Mouse (Mus musculus) retina, embryonic 14.5 days (tissue): ENCODE data around the gene Drd3.

ENCODE experiments used
- DNase-seq: peaks from one replicate; pipeline ENCODE4 v3.0.0-alpha.2; 2015; ENCODE audit warnings: low spot score

Gene Drd3

DNA sequence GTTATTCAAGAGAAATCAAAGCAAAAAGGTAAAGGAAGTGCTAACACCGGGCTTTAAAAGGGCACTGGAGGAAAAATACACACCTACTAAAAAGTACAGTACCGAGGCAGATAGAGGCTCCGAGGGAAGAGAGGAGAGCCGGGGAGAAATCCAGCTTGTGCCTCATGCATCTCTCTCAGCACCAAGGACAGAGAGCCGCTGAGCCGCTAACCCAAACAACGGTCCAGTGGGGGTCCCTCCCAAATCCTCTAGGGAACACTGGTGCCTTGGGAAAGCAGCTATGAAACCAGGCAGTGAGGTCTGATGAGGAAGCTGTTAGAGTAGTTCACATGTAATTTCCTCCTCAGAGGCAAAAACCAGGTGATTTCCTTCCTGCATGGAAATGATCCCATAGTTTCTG is at the start of gene Drd3:
Gene Drd3, plus strand, starts transcription at position 276 of the 400 bp plus-strand sequence.
- peak; percentile 46 for DNase-seq

DNA sequence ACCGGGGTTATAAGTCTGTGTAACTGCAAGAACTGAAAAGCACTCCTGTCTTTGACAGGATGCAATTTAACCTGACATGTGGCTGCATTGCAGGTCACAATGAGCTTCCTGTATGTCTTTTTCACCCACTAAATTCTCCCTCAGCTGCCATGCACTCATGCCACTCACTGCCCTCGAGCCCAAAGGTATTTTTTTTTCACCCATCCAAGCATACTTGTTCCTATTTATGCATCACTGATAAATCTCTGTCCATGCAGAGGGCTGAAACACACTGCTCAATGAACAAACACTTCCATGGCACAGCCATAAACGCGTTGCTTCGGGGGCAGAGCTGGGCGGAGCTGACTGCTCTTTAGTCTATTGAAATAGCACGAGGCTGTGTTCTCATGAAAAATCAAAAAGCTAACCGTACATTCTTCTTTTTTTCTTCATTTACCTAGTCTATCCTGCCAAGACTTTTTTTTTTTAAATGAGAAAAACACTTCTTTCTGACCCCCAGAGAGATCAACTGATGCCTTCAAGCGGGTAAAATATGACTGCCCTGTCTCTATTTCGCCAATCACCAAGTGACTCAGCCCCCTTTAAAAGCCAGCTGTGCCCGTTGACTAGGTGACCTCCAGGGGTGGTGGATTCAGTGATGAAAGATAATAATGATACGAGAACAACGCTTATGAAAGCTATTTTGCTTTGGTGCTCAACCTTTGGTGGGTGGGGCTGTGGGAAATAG is 45.3 kb upstream of the Drd3 start:
- no peak for DNase-seq

DNA sequence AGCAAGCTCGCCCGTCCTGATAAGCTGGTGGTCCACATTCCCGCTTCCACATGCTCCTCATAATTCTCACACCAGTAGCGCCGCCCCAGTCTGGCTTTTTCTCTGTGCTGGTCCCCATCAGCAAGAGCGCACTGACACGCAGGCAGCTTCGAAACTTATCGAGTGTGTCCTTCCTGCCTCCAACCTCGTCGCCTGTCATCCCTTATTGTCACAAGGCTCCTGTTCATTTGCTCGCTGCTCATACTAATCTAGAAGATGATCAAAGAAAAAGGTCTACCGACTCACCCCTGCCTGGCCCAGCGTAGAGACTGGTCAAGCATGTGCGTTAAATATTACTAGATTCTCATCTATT is 44.8 kb upstream of the Drd3 start:
- DNase-seq: peak; percentile 50

DNA sequence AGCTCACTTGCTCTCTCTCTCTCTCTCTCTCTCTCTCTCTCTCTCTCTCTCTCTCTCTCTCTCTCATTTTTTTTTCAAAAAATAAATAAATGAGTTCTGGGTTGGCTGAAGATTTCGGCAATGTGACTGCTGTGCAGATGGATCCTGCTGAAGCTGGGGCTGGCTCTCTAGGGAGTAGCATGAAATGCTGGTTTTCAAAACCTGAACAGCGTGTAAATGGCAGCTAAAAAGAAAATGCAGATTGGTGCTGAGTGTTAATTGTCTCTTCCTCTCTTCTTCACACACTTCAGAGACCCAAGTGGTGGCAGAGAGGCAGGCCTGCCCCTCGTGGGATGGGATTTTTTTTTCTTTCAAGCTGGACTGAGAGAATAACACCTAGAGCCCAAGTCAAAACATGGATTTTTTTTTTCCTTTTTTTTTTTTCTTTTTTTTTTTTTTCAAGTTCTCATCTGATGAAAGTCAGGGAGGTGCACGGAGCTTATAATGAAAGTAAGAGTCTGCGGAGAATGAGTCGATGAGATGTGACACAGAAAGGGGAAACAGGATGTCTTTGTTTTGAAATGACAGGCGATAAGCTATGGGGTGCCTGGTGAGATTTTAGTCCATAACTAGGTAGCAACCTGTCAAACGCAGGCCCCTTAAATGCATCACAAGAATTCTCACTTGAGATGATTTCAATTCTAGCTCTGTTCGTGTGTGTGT is 44.2 kb upstream of the Drd3 start:
- DNase-seq: peak; percentile 32

DNA sequence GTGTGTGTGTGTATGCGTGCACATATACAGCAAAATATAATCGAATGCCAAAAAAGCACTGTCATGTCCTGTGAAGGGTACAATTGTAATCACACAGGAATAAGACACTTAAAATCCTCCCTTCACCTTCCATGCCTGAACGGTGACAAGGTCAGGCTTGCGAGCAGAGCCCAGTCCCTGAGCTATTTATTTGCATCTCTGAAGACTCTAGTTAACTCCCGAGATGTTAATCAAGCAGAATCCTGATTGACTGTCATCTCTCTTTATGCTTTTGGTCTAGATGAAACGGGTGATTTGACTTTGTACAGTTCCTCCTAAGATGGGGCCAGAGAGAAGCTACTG is 43.7 kb upstream of the Drd3 start:
- no peak for DNase-seq

DNA sequence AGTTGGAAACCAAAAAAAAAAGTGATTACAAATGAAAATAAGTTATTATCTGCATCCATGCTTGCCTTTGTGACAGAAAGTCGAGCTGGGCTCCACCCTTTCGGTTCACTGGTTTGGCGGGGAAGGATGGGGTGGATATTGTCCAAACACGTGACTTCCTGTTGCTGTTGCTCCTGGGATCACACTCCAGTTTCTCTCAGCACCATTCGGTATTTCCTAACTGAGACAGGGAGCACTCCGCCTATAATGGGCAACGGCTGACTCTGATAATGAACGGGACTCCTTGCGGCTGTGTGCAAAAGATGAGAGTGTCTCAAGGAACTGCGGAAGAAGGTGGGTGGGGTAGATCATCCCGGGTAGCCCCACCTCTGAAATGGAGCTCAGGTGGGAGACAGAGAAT is 43.2 kb upstream of the Drd3 start:
- DNase-seq: no peak

DNA sequence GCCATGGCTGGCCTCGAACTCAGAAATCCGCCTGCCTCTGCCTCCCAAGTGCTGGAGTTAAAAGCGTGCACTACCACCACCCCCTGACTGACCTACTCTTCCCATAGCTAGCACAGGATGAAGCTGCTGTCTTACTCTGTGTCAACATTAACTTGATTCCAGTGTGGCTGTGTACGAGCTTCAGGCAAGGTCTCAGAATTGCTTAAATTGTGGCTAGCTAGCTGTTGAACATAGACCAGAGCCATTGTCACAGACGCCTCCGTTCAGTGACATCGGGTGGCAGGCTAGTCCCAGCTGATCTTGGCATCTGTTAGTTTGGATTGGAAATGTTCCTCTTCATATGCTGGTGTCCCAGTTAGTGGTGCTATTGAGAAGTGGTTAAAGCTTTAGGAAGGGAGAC is 42.5 kb upstream of the Drd3 start:
- DNase-seq: no peak

DNA sequence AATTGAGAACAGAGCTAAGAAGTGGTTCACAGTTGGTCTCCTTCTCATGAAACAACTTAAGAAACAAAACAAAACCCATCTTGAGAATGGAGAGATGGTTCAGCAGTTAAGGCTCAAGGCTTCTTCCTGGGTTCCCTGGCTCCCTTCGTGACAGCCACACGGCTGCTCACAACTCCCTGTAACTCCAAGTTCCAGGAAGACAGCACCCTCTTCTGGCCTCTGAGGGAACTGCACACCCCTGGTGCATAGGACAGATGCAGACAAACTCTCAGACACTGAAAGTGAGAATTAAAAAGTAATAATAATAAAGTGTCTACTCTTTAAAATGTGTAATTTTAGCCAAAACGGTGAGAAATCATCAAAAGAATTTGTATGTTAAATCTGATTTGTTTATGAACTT is 29.4 kb upstream of the Drd3 start:
- no peak for DNase-seq

DNA sequence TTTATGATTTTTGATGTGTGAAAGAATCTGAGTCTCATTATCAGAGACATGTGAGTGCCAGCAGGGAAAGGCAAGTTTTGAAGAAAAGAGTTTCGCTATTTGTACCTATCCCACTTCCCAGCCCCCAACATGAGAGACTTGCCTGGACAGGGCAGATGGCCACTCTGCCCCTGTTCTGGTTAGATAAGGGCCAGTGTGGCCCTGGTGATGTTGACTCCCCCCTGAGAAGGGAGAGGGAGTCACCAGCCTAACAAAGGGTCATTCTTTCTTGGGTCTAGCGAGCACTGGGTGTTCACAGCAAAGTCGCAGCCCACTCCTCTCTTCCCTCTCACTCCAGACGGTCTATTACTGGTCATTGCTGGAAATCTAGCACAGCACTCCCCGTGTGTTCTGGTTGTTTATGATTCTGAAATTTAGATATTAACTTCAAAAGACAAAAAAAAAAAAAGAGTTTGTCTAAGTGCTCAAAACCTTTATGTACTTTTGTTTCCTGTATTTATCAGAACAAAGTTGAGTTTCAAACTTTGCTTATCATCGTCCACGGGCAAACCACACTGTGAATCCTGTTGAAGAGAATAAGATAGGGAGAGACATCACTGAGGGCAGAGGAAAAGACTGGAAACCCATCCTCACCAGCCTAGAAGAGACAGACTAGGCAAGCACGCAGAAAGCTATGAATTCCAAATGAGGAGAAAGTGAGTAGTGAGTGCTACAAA is 24.2 kb upstream of the Drd3 start:
- DNase-seq: no peak

DNA sequence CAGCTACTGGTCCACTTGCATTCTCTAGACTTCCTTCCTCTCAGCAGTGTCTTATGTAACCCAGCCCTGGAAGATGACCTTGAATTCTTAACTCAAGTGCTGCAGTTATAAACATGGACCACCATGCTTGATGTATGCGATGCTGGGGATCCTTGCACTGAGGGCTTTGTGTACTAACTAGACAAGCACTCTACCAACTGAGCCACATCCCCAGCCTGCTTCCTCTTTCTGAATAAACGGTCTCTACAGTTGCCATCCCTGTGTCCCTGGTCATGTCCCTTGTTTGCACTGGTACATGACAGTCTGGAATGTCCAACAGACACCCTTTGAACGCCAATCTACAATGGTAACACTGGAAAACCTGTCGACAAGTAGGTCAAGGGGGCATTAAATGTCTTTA is 23.5 kb upstream of the Drd3 start:
- DNase-seq: no peak

DNA sequence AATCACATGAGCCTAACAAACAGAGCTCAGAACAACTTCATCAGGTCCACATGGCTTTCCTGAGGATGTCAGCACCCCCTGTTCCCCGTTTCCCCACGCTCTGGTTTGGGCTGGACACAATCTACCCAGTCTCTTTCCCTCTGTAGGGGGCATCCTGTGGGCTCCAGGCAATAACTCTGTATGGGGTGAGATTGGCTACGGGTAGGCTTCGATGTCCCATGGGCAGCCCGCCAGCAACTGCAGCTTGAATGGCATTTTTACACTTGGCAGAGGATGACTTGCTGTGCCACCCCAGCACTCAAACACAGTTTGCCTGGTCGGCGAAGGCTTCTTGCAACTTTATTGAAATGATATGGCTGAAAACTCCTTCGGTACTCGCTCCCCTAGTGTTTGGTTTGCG is 21.3 kb upstream of the Drd3 start:
- DNase-seq: no peak

DNA sequence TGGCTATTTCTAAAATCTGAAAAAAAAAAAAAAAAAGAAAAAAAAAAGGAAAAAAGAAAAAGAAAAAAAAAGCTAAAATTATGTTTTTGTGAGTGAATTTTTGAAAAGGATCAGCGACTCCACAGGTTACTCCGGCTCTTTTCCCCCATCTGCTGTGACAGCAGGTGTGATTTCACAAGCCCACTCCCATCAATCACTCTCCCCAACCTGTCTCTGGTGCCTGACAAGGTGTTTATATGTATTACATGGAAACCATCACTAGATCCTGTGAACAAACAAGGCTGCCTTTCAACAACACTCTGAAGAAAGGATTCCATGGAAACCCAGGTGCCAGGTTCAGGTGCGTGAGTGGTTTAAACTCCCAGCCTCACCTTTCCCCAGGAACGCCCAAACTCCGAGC is 20.9 kb upstream of the Drd3 start:
- no peak for DNase-seq

DNA sequence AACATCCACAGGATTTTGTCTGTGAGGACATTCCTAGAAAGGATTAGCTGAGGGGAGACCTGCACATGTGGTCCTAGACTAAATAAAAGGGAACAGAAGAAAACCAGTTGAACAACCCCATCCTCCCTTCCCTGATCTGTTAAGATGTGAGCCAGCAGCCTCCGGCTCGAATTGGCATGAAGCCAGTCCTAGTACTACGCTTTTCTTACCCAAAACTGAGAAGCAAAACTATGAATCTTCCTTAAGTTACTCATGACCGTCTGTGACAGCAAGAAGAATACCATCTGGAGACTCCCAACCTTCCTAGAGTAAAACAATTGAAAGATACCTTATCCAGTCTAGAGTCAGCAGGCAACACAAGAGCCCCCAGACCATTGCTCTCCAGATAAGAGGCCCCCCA is 15.9 kb upstream of the Drd3 start:
- no peak for DNase-seq

DNA sequence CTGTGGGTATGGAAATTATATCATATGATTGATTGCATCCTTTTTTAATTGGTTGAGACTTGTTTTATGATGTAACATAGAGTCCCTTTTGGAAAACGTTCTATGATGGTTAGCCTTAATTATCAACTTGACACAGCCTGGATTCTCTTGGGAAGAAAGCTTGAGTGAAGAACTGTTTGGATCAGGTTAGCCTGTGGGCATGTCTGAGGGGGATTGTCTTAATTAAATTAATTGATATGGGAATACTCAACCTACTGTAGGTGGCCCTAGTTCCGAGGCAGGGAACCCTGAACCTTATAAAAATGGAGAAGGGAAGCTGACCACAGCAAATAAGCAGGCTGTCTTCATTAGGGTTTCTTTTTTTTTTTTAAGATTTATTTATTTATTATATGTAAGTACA is 12.9 kb upstream of the Drd3 start:
- no peak for DNase-seq

DNA sequence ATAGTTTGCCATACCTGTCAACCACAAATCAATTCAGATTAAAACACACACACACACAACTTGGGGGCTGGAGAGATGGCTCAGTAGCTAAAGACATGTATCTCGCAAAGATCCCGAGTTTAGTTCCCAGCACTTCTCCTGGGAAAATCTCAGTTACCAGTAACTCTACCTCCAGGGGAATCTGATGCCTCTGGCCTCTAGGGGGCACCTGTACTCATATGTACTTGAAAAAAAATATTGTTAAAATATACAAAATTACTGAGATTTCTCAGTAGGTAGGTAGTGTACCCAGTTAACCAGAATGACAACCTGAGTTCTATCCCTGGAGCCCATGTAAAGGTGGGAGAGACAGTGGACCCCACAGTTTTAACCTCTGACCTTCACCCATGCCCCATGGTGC is 5.4 kb upstream of the Drd3 start:
- no peak for DNase-seq

DNA sequence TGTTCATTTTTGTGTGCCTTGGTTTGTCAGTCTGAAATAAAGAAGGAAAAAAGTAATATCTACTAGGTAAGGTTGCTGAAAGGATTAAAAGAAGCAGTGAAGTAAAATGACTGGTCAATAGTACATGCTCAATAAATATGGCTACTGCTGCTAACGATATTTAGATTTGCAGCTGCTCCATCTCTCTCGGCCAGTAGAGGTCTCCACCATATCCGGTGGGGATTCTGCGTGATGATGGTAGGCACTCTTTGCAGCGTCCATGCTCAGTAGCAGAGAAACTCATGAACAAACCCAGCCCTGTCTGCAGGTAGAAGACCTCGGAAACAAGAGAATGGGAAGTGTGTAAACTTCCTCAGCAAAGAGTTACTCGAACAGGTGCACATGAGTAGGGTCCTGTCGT is 926 bp upstream of the Drd3 start:
- DNase-seq: no peak

DNA sequence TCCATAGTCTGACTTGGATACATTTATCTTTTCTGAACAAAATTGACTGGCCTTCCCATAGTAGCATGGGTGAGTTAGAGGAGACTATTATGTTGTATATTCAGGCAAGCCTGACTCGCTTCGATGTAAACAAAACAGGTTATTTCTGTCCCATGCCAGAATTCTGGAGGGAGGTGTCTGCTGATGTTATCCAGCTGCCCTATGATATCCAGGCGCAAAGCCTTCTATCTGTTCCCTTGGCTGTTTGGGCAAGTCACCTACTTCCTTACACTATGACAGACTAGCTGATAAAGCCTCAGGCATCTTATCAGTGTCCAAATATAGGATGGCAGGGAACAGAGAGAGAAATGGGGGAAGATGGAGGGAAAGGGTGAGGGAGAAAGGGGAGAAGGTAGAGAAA is 18.5 kb downstream of the Drd3 start:
- DNase-seq: no peak

DNA sequence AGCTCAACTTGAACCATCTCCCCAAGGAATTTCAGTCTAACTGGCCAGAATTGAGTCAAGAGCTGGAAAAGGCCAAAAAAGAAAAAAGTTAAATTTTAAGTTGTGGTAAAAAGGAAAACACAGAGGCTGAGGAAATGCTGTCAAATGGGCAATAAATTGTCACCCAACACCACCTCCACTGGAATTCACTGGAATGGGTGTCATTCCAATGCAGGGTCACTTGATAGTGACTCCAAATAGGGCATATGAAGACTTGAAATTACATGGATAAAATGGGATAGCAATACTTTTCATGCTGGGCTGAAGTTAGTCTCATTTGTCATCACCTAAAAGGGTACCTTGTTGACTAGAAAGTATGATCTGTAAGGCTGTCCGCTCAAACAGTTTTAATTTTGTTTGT is 18.9 kb downstream of the Drd3 start:
- DNase-seq: no peak

DNA sequence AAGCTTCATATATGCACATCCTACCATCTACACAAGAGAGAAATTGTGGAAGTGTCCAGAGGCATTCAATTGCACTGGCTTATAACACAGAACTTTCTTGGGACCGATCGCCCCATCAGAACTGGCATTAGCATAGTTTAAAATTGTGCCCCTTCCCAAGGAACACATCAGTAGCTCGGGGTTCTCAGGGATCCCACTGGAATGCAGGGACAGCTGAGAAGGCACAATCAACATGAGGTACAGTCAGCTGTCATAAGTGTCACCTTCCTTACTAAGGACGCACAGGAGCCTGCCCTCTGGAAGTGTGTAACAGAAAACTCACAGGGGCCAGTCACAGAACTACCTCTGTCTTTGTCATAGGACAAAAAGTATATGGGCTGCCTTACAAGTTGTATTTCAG is 19.7 kb downstream of the Drd3 start:
- DNase-seq: no peak

DNA sequence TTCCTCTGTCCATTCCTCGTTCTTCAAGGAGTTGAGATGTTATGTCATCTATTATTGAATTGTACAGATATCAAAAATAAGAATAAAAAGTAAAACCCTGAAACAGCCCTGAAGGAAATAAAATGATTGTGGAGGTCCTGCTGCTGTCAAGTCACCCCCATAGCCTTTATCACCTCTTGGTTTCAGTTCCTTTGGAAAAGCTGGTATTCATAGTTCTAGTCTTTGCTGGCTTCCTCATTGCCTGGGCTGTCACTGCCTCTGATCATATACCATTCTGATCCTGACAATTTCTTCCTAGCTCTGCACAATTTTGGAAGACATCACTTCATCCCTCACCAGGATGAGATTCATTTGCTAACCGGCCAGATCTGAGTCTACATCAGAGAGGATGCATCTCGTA is 23.1 kb downstream of the Drd3 start:
- DNase-seq: no peak

DNA sequence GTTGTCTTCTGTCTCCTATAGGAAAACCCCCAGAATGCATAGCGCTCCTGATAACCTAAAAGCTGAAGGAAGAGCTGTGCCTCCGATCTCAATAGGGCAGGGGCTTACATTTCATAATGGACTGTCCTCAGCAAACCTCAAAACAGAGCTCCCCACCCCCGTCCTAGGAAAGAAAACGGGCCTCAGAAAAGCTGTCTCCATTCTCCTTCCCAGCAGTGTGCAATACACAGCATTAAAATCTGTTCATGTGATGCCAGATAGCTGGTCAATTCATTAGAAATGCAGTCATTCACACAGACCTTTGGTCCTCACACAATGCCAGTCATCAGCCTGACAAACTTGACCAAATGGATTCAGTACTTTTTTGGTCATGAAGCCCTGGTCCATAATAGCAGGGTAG is 45.7 kb downstream of the Drd3 start:
- no peak for DNase-seq

DNA sequence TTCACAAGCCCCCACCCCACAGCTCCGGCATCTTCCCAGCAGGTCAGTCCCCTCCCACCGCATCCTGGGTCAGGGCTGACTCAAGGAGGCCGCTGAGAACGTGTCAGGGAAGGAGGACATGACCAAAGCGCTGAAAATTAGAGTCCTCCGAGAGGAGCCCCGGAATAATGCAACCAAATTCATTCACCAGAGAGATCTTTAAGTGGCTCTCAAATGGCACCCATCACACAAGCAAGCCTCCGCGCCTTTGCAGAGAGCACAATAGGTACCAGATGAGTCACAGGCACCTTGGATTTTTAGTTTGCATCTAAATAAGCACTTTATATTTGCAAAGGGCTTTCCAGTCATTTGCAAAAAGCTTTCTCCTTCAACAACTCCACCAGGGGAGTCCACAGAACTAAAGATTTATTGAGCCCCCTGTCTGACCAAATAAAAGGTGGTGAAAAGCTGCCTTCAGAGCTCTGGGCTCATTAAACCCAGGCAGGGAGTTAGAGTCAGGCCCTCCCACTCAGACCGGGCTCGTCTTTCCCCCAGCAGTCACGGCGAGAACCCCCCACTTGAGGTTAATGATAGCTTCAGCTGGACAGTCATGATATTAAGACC is 46.4 kb downstream of the Drd3 start:
- DNase-seq: peak; percentile 16

DNA sequence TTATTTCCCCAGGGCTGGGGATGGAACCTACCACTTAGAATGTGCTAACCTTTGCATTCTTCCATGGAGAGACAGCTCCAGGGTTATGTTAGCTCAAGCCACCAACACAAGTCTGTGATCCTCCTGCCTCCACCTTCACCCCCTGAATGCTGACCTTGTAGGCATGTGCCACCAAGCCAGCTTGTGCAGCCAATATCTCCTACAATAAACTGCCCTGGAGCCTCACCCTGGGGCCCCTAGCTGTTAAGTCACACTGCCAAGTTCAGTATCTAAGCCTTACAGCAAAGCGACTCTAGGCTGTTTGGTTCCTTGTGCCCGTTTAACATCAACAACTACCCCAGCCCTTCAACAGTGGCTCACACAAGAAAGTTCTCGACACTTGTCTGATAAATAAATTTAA is 47.3 kb downstream of the Drd3 start:
- DNase-seq: no peak
